Mouse (Mus musculus) liver, embryonic 16.5 days (tissue): Measurements from ENCODE around the gene Il1r1. TPM values are rescaled to one million over a fixed set of nuclear protein-coding genes. Genes with fewer than 3 reads are reported as not detected.

Experiments used
- ATAC-seq: fragments of 200-750 bp; cut with Nextera tagmentation; 2 replicates; pipeline ENCODE4 v1.8.0; 2017; ENCODE audit warnings: low read depth, mild to moderate bottlenecking, moderate number of reproducible peaks, moderate library complexity
- H3K27ac ChIP-seq: fragments of 300-500 bp; sonication (generic); 2 replicates; pipeline ENCODE4 v1.5.1; 2014; ENCODE audit warnings: mild to moderate bottlenecking, low read length
- H3K27me3 ChIP-seq: fragments of 300-500 bp; sonication (generic); 2 replicates; pipeline ENCODE4 v1.6.1; 2014; ENCODE audit warnings: low read depth, low read length, mixed read lengths; ENCODE audit not compliant: control insufficient read depth, insufficient read depth
- H3K36me3 ChIP-seq: fragments of 300-500 bp; sonication (generic); 2 replicates; pipeline ENCODE4 v1.6.1; 2014; ENCODE audit warnings: mild to moderate bottlenecking; ENCODE audit not compliant: control insufficient read depth, insufficient read depth
- H3K4me1 ChIP-seq: fragments of 300-500 bp; sonication (generic); 2 replicates; pipeline ENCODE4 v1.6.1; 2014; ENCODE audit warnings: low read depth, low read length, mixed read lengths; ENCODE audit not compliant: control insufficient read depth
- H3K4me2 ChIP-seq: fragments of 300-500 bp; sonication (generic); 2 replicates; pipeline ENCODE4 v1.6.1; 2014; ENCODE audit warnings: low read depth, low read length, mixed read lengths
- H3K4me3 ChIP-seq: fragments of 300-500 bp; sonication (generic); 2 replicates; pipeline ENCODE4 v1.5.1; 2014; ENCODE audit warnings: low read depth, mild to moderate bottlenecking, low read length
- H3K9ac ChIP-seq: fragments of 300-500 bp; sonication (generic); 2 replicates; pipeline ENCODE4 v1.6.1; 2014; ENCODE audit warnings: low read depth, low read length
- H3K9me3 ChIP-seq: fragments of 300-500 bp; sonication (generic); replicated peaks from 2 replicates; pipeline ENCODE4 v1.6.1; 2016; ENCODE audit warnings: low read length; ENCODE audit not compliant: control insufficient read depth
- WGBS: fragments of 180-500 bp; shearing (Covaris S2); extraction: QIAGEN DNeasy Blood & Tissue Kit; methylation state at CpG from one replicate; pipeline ENCODE4 v1.1.7; 2014; ENCODE audit not compliant: insufficient replicate concordance; 5-methylcytosine and 5-hydroxymethylcytosine counted together
- polyA plus RNA-seq: library from polyadenylated mRNA; unstranded; fragments of >200 nt; fragmentation: Nextera tagmentation; extraction: Ambion mirVana; gene quantifications from 2 replicates; pipeline ENCODE4 v1.2.1, GENCODE M21; 2015

The Il1r1 gene
- polyA plus RNA-seq, 1 experiment from 2014 or later = 7.2 TPM

GRCm38 (mm10) chr1:40327604-40328003, 102.7 kb downstream of the Il1r1 start:
- ATAC-seq = no peak
- no peak overlapping the region for H3K4me2 ChIP-seq
- 69% methylated on average over 3 of the region's 3 CpGs for WGBS
- no peaks in the 10 kb centered on the region for H3K36me3 ChIP-seq
- H3K27me3 ChIP-seq = peaks cover 7% of the 10 kb centered on the region
- no peak overlapping the region for H3K9ac ChIP-seq
- H3K4me3 ChIP-seq = no peak overlapping the region
- H3K9me3 ChIP-seq = no peaks in the 10 kb centered on the region
- H3K4me1 ChIP-seq = peaks cover 15% of the 10 kb centered on the region; the same call in 1 of the 2 replicates
- H3K27ac ChIP-seq = no peak overlapping the region

- ATAC-seq = no peak
- WGBS = 24% methylated on average over 1 of the region's 1 CpGs
Observed at GRCm38 (mm10) chr1:40329526-40329925, 104.6 kb downstream of the Il1r1 start.

GRCm38 (mm10) chr1:40330181-40330580, 105.3 kb downstream of the Il1r1 start:
- Histone ChIP-seq H3K27ac (no peak overlapping the region), H3K4me2 (no peak overlapping the region), H3K4me1 (peaks cover under 1% of the 10 kb centered on the region; the same call in 1 of the 2 replicates), H3K27me3 (peaks cover 7% of the 10 kb centered on the region), H3K4me3 (no peak overlapping the region), H3K9me3 (no peaks in the 10 kb centered on the region), H3K9ac (no peak overlapping the region), H3K36me3 (no peaks in the 10 kb centered on the region)
- no peak for ATAC-seq
- 64% methylated on average over 8 of the region's 8 CpGs for WGBS

More at GRCm38 (mm10) chr1:40329526-40329925, 104.6 kb downstream of the Il1r1 start:
- Histone ChIP-seq H3K27ac (no peak overlapping the region), H3K36me3 (no peaks in the 10 kb centered on the region), H3K4me2 (no peak overlapping the region), H3K27me3 (peaks cover 7% of the 10 kb centered on the region), H3K4me1 (peaks cover 3% of the 10 kb centered on the region; the same call in 1 of the 2 replicates), H3K9ac (no peak overlapping the region), H3K9me3 (no peaks in the 10 kb centered on the region), H3K4me3 (no peak overlapping the region)

GRCm38 (mm10) chr1:40339346-40339745, 114.5 kb downstream of the Il1r1 start:
- ATAC-seq = no peak
- H3K9me3 ChIP-seq = no peaks in the 10 kb centered on the region
- H3K36me3 ChIP-seq = no peaks in the 10 kb centered on the region
- no peak overlapping the region for H3K4me3 ChIP-seq
- no peaks in the 10 kb centered on the region for H3K4me1 ChIP-seq
- no peak overlapping the region for H3K9ac ChIP-seq
- no peak overlapping the region for H3K4me2 ChIP-seq
- 50% methylated on average over 1 of the region's 1 CpGs for WGBS
- no peaks in the 10 kb centered on the region for H3K27me3 ChIP-seq
- no peak overlapping the region for H3K27ac ChIP-seq

GRCm38 (mm10) chr1:40340102-40340501, 115.2 kb downstream of the Il1r1 start:
- H3K27me3 ChIP-seq = no peaks in the 10 kb centered on the region
- H3K4me3 ChIP-seq = no peak overlapping the region
- WGBS = 45% methylated on average over 4 of the region's 4 CpGs
- H3K9ac ChIP-seq = no peak overlapping the region
- ATAC-seq = 0 out of 2 replicates have a peak, but pooled peaks have one; percentile 13
- no peak overlapping the region for H3K27ac ChIP-seq
- H3K9me3 ChIP-seq = no peaks in the 10 kb centered on the region
- H3K4me2 ChIP-seq = no peak overlapping the region
- no peaks in the 10 kb centered on the region for H3K36me3 ChIP-seq
- H3K4me1 ChIP-seq = no peaks in the 10 kb centered on the region

GRCm38 (mm10) chr1:40352158-40352903, 127.5 kb downstream of the Il1r1 start:
- Histone ChIP-seq H3K4me2 (no peak overlapping the region), H3K4me3 (no peak overlapping the region), H3K4me1 (peaks cover 19% of the 10 kb centered on the region), H3K36me3 (no peaks in the 10 kb centered on the region; the same call in 1 of the 2 replicates), H3K9me3 (no peaks in the 10 kb centered on the region), H3K27ac (no peak overlapping the region; the same call in 1 of the 2 replicates), H3K9ac (no peak overlapping the region), H3K27me3 (no peaks in the 10 kb centered on the region)
- 35% methylated on average over 4 of the region's 4 CpGs for WGBS
- peak; percentile 74 for ATAC-seq

- Histone ChIP-seq H3K9me3 (no peaks in the 10 kb centered on the region), H3K27ac (no peak overlapping the region), H3K4me1 (peaks cover 19% of the 10 kb centered on the region), H3K27me3 (no peaks in the 10 kb centered on the region), H3K9ac (no peak overlapping the region), H3K36me3 (no peaks in the 10 kb centered on the region; the same call in 1 of the 2 replicates), H3K4me2 (no peak overlapping the region), H3K4me3 (no peak overlapping the region)
- no peak for ATAC-seq
- 58% methylated on average over 2 of the region's 2 CpGs for WGBS
Observed at GRCm38 (mm10) chr1:40352904-40353286, 128.0 kb downstream of the Il1r1 start.

- Histone ChIP-seq H3K9ac (no peak overlapping the region), H3K4me2 (no peak overlapping the region), H3K27ac (no peak overlapping the region), H3K36me3 (no peaks in the 10 kb centered on the region; the same call in 1 of the 2 replicates), H3K27me3 (no peaks in the 10 kb centered on the region), H3K4me3 (no peak overlapping the region), H3K4me1 (peaks cover 19% of the 10 kb centered on the region), H3K9me3 (no peaks in the 10 kb centered on the region)
- no peak for ATAC-seq
- 66% methylated on average over 3 of the region's 3 CpGs for WGBS
Observed at GRCm38 (mm10) chr1:40354665-40355064, 129.8 kb downstream of the Il1r1 start.

GRCm38 (mm10) chr1:40355431-40355843, 130.6 kb downstream of the Il1r1 start:
- Histone ChIP-seq H3K9ac (no peak overlapping the region), H3K4me1 (peaks cover 19% of the 10 kb centered on the region), H3K9me3 (no peaks in the 10 kb centered on the region), H3K36me3 (no peaks in the 10 kb centered on the region; the same call in 1 of the 2 replicates), H3K27ac (no peak overlapping the region), H3K27me3 (no peaks in the 10 kb centered on the region), H3K4me3 (no peak overlapping the region), H3K4me2 (no peak overlapping the region)
- ATAC-seq = no peak
- WGBS = 68% methylated on average over 4 of the region's 4 CpGs
